Mouse (Mus musculus): Measurements from ENCODE around the gene Slc22a13. TPM values are rescaled to one million over a fixed set of nuclear protein-coding genes. Genes with fewer than 3 reads are reported as not detected.

Gene Slc22a13
- polyA plus RNA-seq (2014; fragmentation: Nextera tagmentation; extraction: Ambion mirVana) = not detected in 2 replicates

- no peak for DNase-seq (ENCODE audit: low spot score)
- Histone ChIP-seq H3K4me3 (ENCODE audit: low read depth, low read length) (no peak within 1 kb of the TSS), H3K36me3 (ENCODE audit: control insufficient read depth, insufficient read depth, low read length) (no peaks in the 10 kb centered on the region), H3K4me2 (ENCODE audit: low read length) (no peak within 1 kb of the TSS), H3K27me3 (replicated peaks; ENCODE audit: control insufficient read depth, insufficient read depth, low read length) (no peaks in the 10 kb centered on the region), H3K4me1 (ENCODE audit: control insufficient read depth, insufficient read depth, low read length) (no peaks in the 10 kb centered on the region), H3K9ac (ENCODE audit: low read length) (no peak within 1 kb of the TSS), H3K27ac (ENCODE audit: low read depth, low read length) (no peak within 1 kb of the TSS), H3K9me3 (replicated peaks; ENCODE audit: control insufficient read depth, low read length) (no peaks in the 10 kb centered on the region)
- WGBS = 99% methylated on average over 4 of the region's 4 CpGs
- ATAC-seq = no peak
Measured at GRCm38 (mm10) chr9:119208998-119209397, at the start of gene Slc22a13. TSS of gene Slc22a13 (minus strand) at chr9:119209098.

- 95% methylated on average over 5 of the region's 5 CpGs for WGBS
- Histone ChIP-seq H3K4me2 (ENCODE audit: low read length) (no peak overlapping the region), H3K4me1 (ENCODE audit: control insufficient read depth, insufficient read depth, low read length) (no peaks in the 10 kb centered on the region), H3K4me3 (ENCODE audit: low read depth, low read length) (no peak overlapping the region), H3K27me3 (replicated peaks; ENCODE audit: control insufficient read depth, insufficient read depth, low read length) (no peaks in the 10 kb centered on the region), H3K9ac (ENCODE audit: low read length) (no peak overlapping the region), H3K27ac (ENCODE audit: low read depth, low read length) (no peak overlapping the region), H3K9me3 (replicated peaks; ENCODE audit: control insufficient read depth, low read length) (no peaks in the 10 kb centered on the region), H3K36me3 (ENCODE audit: control insufficient read depth, insufficient read depth, low read length) (peaks cover 55% of the 10 kb centered on the region)
- DNase-seq (ENCODE audit: low spot score) (no peak), ATAC-seq (no peak)
Measured at GRCm38 (mm10) chr9:119258128-119258527, 49.2 kb upstream of the Slc22a13 start.

- no peak overlapping the region for H3K4me3 ChIP-seq (ENCODE audit: low read depth, low read length)
- no peak overlapping the region for H3K4me2 ChIP-seq (ENCODE audit: low read length)
- H3K9me3 ChIP-seq (replicated peaks; ENCODE audit: control insufficient read depth, low read length) = no peaks in the 10 kb centered on the region
- H3K4me1 ChIP-seq (ENCODE audit: control insufficient read depth, insufficient read depth, low read length) = no peaks in the 10 kb centered on the region
- H3K36me3 ChIP-seq (ENCODE audit: control insufficient read depth, insufficient read depth, low read length) = peaks cover 56% of the 10 kb centered on the region
- H3K27ac ChIP-seq (ENCODE audit: low read depth, low read length) = no peak overlapping the region
- 98% methylated on average over 12 of the region's 12 CpGs for WGBS
- ATAC-seq (no peak), DNase-seq (ENCODE audit: low spot score) (no peak)
- no peaks in the 10 kb centered on the region for H3K27me3 ChIP-seq (replicated peaks; ENCODE audit: control insufficient read depth, insufficient read depth, low read length)
- H3K9ac ChIP-seq (ENCODE audit: low read length) = no peak overlapping the region
Measured at GRCm38 (mm10) chr9:119256161-119256560, 47.3 kb upstream of the Slc22a13 start.

GRCm38 (mm10) chr9:119255096-119255495 is 46.2 kb upstream of the Slc22a13 start:
- no peak overlapping the region for H3K27ac ChIP-seq (ENCODE audit: low read depth, low read length)
- ATAC-seq (no peak), DNase-seq (ENCODE audit: low spot score) (no peak)
- H3K36me3 ChIP-seq (ENCODE audit: control insufficient read depth, insufficient read depth, low read length) = peaks cover 61% of the 10 kb centered on the region
- H3K4me1 ChIP-seq (ENCODE audit: control insufficient read depth, insufficient read depth, low read length) = no peaks in the 10 kb centered on the region
- H3K9me3 ChIP-seq (replicated peaks; ENCODE audit: control insufficient read depth, low read length) = no peaks in the 10 kb centered on the region
- H3K9ac ChIP-seq (ENCODE audit: low read length) = no peak overlapping the region
- no peak overlapping the region for H3K4me2 ChIP-seq (ENCODE audit: low read length)
- WGBS = 97% methylated on average over 1 of the region's 1 CpGs
- no peaks in the 10 kb centered on the region for H3K27me3 ChIP-seq (replicated peaks; ENCODE audit: control insufficient read depth, insufficient read depth, low read length)
- no peak overlapping the region for H3K4me3 ChIP-seq (ENCODE audit: low read depth, low read length)

GRCm38 (mm10) chr9:119254187-119254586 is 45.3 kb upstream of the Slc22a13 start:
- H3K27me3 ChIP-seq (replicated peaks; ENCODE audit: control insufficient read depth, insufficient read depth, low read length) = no peaks in the 10 kb centered on the region
- no peaks in the 10 kb centered on the region for H3K4me1 ChIP-seq (ENCODE audit: control insufficient read depth, insufficient read depth, low read length)
- DNase-seq (ENCODE audit: low spot score) = no peak
- H3K4me2 ChIP-seq (ENCODE audit: low read length) = no peak overlapping the region
- H3K27ac ChIP-seq (ENCODE audit: low read depth, low read length) = no peak overlapping the region
- H3K9me3 ChIP-seq (replicated peaks; ENCODE audit: control insufficient read depth, low read length) = no peaks in the 10 kb centered on the region
- WGBS = 86% methylated on average over 2 of the region's 2 CpGs
- no peak overlapping the region for H3K9ac ChIP-seq (ENCODE audit: low read length)
- no peak for ATAC-seq
- H3K36me3 ChIP-seq (ENCODE audit: control insufficient read depth, insufficient read depth, low read length) = peaks cover 62% of the 10 kb centered on the region
- no peak overlapping the region for H3K4me3 ChIP-seq (ENCODE audit: low read depth, low read length)

- peaks cover 49% of the 10 kb centered on the region for H3K36me3 ChIP-seq (ENCODE audit: control insufficient read depth, insufficient read depth, low read length)
- 89% methylated on average over 5 of the region's 5 CpGs for WGBS
- no peak overlapping the region for H3K4me3 ChIP-seq (ENCODE audit: low read depth, low read length)
- no peak overlapping the region for H3K4me2 ChIP-seq (ENCODE audit: low read length)
- H3K4me1 ChIP-seq (ENCODE audit: control insufficient read depth, insufficient read depth, low read length) = no peaks in the 10 kb centered on the region
- H3K9ac ChIP-seq (ENCODE audit: low read length) = no peak overlapping the region
- ATAC-seq = no peak
- H3K27me3 ChIP-seq (replicated peaks; ENCODE audit: control insufficient read depth, insufficient read depth, low read length) = no peaks in the 10 kb centered on the region
- no peak overlapping the region for H3K27ac ChIP-seq (ENCODE audit: low read depth, low read length)
- DNase-seq (ENCODE audit: low spot score) = no peak
- H3K9me3 ChIP-seq (replicated peaks; ENCODE audit: control insufficient read depth, low read length) = no peaks in the 10 kb centered on the region
Measured at GRCm38 (mm10) chr9:119247996-119248395, 39.1 kb upstream of the Slc22a13 start.

GRCm38 (mm10) chr9:119246826-119247225 is 37.9 kb upstream of the Slc22a13 start:
- H3K9ac ChIP-seq (ENCODE audit: low read length) = no peak overlapping the region
- no peak overlapping the region for H3K27ac ChIP-seq (ENCODE audit: low read depth, low read length)
- H3K4me2 ChIP-seq (ENCODE audit: low read length) = no peak overlapping the region
- ATAC-seq = no peak
- no peak overlapping the region for H3K4me3 ChIP-seq (ENCODE audit: low read depth, low read length)
- peaks cover 51% of the 10 kb centered on the region for H3K36me3 ChIP-seq (ENCODE audit: control insufficient read depth, insufficient read depth, low read length)
- no peaks in the 10 kb centered on the region for H3K27me3 ChIP-seq (replicated peaks; ENCODE audit: control insufficient read depth, insufficient read depth, low read length)
- no peaks in the 10 kb centered on the region for H3K9me3 ChIP-seq (replicated peaks; ENCODE audit: control insufficient read depth, low read length)
- peak; percentile 6 for DNase-seq (ENCODE audit: low spot score)
- 84% methylated on average over 5 of the region's 5 CpGs for WGBS
- H3K4me1 ChIP-seq (ENCODE audit: control insufficient read depth, insufficient read depth, low read length) = no peaks in the 10 kb centered on the region

- WGBS = 92% methylated on average over 3 of the region's 3 CpGs
- H3K4me1 ChIP-seq (ENCODE audit: control insufficient read depth, insufficient read depth, low read length) = peaks cover 2% of the 10 kb centered on the region; the same call in 1 of the 2 replicates
- no peaks in the 10 kb centered on the region for H3K27me3 ChIP-seq (replicated peaks; ENCODE audit: control insufficient read depth, insufficient read depth, low read length)
- H3K27ac ChIP-seq (ENCODE audit: low read depth, low read length) = no peak overlapping the region
- no peak for DNase-seq (ENCODE audit: low spot score)
- no peak for ATAC-seq
- no peaks in the 10 kb centered on the region for H3K9me3 ChIP-seq (replicated peaks; ENCODE audit: control insufficient read depth, low read length)
- H3K4me2 ChIP-seq (ENCODE audit: low read length) = no peak overlapping the region
- no peak overlapping the region for H3K9ac ChIP-seq (ENCODE audit: low read length)
- H3K4me3 ChIP-seq (ENCODE audit: low read depth, low read length) = no peak overlapping the region
- peaks cover 54% of the 10 kb centered on the region for H3K36me3 ChIP-seq (ENCODE audit: control insufficient read depth, insufficient read depth, low read length)
Measured at GRCm38 (mm10) chr9:119243981-119244380, 35.1 kb upstream of the Slc22a13 start.

GRCm38 (mm10) chr9:119241169-119241865 is 32.4 kb upstream of the Slc22a13 start:
- H3K36me3 ChIP-seq (ENCODE audit: control insufficient read depth, insufficient read depth, low read length) = peaks cover 51% of the 10 kb centered on the region
- DNase-seq (ENCODE audit: low spot score) (no peak), ATAC-seq (no peak)
- H3K4me3 ChIP-seq (ENCODE audit: low read depth, low read length) = no peak overlapping the region
- H3K9me3 ChIP-seq (replicated peaks; ENCODE audit: control insufficient read depth, low read length) = no peaks in the 10 kb centered on the region
- H3K4me2 ChIP-seq (ENCODE audit: low read length) = no peak overlapping the region
- H3K9ac ChIP-seq (ENCODE audit: low read length) = no peak overlapping the region
- no peak overlapping the region; the same call in 1 of the 2 replicates for H3K27ac ChIP-seq (ENCODE audit: low read depth, low read length)
- peaks cover 2% of the 10 kb centered on the region; the same call in 1 of the 2 replicates for H3K4me1 ChIP-seq (ENCODE audit: control insufficient read depth, insufficient read depth, low read length)
- 91% methylated on average over 11 of the region's 11 CpGs for WGBS
- no peaks in the 10 kb centered on the region for H3K27me3 ChIP-seq (replicated peaks; ENCODE audit: control insufficient read depth, insufficient read depth, low read length)

All from forebrain, embryonic 14.5 days (tissue).